Mouse (Mus musculus): ENCODE results near the gene Olfr1495.
"Not testable (repeated sequence)": the region's sequence is repeated elsewhere in the genome, so short reads cannot be mapped to it uniquely, and the experiment has no call there.

Gene Olfr1495

DNA sequence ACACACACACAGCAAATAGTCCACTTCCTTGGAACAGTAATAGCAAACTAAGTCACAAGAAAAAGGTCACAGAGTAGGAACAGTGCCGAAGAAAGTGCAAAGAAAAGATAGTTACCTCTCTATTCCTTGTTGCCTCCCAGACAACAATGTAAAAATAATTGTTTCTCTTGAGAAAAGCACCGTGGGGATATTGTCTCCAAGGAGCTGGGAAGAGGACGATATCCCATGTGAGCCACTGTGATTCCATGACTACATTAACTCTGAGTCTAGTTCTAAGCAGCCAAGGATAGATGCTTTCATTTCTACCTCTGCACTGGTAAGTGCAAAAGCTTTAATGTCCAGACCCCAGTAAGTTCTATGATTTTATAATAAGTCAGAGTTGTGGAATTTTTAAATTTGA, at the start of gene Olfr1495:
TSS of gene Olfr1495 (plus strand) at position 301 of the 400 bp plus-strand sequence.
- no peak for DNase-seq

DNA sequence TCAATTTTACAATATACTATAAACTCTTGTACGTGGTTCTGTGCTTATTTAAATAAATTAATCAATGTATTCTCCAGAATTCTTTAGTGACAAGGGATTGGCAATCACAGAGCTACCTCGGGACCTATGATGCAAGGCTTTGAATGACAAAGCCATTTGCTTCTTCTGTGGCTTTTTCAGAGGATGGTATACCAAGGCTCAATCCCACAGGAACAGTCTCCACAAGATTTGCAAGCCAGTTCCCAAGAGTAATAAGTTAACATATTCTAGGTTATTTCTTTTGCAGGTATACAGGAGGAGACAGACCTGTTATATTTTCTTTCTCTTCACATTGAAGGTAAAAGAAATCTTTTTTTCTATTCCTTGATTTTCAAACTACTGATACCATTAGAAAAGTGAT, 41.4 kb upstream of the Olfr1495 start, which contains the start of gene Olfr1493-ps1:
TSS of gene Olfr1493-ps1 (plus strand) at position 301 of the 400 bp plus-strand sequence.
- no peak for DNase-seq

DNA sequence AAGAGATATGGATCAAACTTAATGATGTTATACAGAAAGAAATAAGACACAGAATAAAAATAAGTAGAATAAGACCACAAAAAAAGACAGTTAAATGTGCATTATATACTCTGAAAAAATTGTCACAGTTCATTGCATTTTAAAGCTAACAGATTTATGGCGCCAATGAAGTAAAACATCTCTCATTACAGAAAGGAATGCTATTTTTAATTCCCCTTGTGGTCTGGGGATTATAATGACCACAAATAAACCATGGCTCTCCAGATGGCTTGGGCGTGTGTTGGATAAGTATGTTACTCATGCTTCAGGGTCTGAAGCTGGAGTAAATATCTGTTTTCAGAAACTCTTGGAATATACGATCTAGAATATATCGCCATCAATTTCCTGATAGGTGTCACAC, 25.0 kb upstream of the Olfr1495 start, which contains the start of gene Olfr1494:
TSS of gene Olfr1494 (plus strand) at position 301 of the 400 bp plus-strand sequence.
- no peak for DNase-seq

DNA sequence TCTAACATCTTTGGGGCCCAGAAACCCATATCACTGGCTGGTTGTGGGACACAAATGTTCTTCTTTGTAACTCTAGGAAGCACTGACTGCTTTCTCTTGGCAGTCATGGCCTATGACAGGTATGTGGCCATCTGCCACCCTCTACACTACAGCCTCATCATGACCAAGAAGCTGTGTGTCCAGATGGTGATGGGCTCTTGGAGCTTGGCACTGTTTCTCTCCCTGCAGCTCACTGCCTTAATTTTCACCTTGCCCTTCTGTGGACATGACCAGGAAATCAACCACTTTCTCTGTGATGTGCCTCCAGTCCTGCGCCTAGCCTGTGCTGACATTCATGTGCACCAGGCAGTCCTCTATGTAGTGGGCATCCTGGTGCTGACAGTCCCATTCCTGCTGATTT, 15.0 kb upstream of the Olfr1495 start:
- no peak for DNase-seq

DNA sequence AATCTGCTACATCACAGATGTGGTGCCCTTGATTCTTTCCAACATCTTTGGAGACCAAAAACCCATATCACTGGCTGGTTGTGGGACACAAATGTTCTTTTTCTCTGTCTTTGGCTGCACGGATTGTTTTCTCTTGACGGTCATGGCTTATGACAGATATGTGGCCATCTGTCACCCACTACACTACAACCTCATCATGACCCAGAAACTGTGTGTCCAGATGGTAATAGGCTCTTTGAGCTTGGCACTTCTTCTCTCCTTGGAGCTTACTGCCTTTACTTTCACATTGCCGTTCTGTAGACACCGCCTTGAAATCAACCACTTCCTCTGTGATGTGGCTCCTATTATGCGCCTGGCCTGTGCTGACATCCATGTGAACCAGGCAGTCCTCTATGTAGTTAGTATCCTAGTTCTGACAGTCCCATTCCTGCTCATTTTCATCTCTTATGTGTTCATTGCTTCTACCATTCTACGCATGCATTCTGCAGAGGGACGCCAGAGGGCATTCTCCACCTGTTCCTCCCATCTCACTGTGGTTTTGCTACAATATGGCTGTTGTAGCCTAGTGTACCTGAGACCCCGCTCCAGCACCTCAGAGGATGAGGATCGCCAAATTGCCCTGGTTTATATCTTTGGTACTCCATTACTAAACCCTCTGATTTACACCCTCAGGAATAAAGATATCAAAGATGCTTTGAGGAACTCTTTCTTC, 4.3 kb downstream of the Olfr1495 start:
- DNase-seq, result no peak

DNA sequence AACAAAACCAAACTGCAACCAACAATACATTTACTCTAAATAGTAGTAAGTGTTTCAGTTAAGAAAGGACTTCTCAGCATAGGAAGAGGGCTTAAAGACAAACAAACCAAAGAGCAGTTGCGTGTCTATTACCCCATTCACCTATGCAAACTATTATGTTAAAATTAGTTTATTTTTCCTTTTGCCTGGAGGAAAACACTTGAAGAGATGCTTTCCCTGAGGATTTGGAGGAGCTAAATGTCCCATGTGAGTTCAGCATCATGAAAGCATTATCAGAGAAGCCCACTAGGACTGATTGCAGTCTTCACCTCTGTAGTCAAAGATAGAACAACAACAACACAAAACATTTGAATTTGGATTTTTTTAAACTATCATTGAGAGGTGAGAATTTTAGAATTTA, 13.2 kb downstream of the Olfr1495 start, which contains the start of gene Olfr1496:
TSS of gene Olfr1496 (plus strand) at position 301 of the 400 bp plus-strand sequence.
- no peak for DNase-seq

DNA sequence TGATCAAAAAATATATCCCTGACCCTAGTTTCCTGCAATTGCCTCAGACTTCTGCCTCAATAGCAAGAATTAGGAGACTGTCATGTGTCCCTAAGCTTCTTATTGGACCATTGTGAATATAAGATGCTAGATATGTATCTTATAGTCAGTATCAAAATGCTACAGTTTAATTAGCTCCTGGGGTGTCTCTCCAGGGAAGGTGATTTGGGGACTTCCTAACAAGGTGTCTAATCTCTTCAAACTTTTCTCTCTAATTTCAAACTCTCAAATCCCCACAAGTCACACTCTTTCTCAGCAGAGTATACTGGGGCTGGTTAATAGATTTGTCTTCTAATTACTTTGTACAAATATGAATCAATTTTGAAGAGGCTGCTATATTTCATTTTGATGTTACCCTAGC, 33.7 kb downstream of the Olfr1495 start, which contains the start of gene Olfr1497:
TSS of gene Olfr1497 (minus strand) at position 101 of the 400 bp plus-strand sequence.
- no peak for DNase-seq

DNA sequence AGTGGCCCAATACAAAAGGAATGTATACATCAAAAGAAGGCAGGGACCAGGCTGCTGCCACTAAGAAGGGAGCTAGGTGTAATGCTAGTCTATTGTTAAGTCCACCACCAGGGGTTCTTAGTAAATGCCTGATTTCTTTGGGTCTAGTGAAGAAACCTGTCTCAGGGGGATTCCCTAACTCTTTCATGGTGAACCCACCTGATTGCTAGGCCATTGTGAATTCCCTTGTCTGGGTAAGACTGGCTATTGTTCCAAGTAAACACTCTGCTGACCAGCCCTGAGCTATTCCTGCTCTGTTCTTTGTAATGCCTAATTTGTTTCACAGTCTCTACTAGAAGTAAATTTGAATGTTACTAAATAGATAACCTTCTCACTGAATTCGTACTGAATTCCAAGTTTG, 41.1 kb downstream of the Olfr1495 start:
- not testable (repeated sequence) for DNase-seq

DNA sequence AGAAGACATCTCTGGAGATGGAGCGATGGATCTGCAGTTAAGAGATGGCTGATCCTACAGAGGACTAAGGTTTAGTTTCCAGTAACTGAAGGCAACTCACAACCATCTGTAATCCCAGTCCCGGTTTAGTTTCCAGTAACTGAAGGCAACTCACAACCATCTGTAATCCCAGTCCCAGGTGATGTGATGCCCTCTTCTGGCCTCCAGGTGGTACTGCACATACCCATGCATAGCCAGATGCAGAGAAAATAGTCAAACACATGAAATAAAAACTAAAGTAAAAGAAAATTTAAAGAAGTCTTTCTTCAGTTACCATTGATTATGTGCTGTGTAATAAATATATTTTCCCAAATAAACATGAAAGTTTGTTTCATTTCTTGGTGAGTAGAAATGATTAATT, 48.4 kb downstream of the Olfr1495 start:
- no peak for DNase-seq

DNA sequence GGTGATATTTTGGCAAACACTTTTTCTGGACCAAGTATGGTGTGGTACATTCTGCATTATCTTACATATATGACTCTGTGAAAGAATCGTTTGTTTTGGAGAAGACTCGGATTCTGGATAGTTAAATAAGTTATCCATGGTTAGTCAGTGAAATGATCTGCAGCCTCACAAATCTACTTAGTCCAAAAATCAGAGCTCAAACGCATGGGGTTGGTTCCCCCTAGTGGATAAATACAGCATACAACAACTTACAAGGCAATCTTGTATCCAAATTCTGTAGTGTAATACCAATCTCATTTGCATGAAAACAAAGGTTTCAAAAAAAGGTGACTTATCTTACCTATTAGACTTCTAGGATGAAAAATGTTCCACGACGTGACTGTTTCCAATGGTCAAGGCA, 54.4 kb downstream of the Olfr1495 start:
- DNase-seq, result no peak

DNA sequence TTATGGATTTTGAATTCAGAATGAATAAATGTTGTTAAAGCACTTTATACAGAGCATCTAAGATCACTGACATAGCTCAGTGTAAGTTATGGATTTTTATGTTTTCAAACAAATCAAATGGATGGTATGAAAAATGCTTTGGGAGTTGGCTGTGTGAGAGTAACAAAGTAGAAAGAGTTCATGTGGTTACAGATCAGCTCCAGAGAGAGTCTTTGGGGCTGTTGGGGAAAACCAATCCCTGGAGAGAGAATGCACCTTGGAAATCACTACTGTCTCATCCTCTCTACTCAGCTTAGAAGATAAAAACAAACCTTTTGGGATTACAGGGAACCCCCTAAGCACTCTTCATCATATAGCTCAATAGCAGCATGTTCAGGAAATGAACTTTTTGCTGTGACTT, 54.9 kb downstream of the Olfr1495 start, which contains the start of gene Olfr1499:
TSS of gene Olfr1499 (minus strand) at position 101 of the 400 bp plus-strand sequence.
- DNase-seq, result no peak

Data from kidney, adult 18-20 months (tissue).